Mouse (Mus musculus) ES-Bruce4 (cell line): Measurements from ENCODE around the gene Sh3rf1.

Experiments used
- CTCF ChIP-seq: IDR thresholded peaks from one replicate; pipeline ENCODE4 v1.8.1; 2011; ENCODE audit warnings: low read depth, low read length
- EP300 ChIP-seq: IDR thresholded peaks from 2 replicates; pipeline ENCODE4 v1.6.1; 2011; ENCODE audit warnings: low read depth, low read length; ENCODE audit not compliant: insufficient read depth
- POLR2A ChIP-seq: IDR thresholded peaks from one replicate; pipeline ENCODE4 v1.8.1; 2011; ENCODE audit warnings: low read length; ENCODE audit not compliant: insufficient read depth

DNA sequence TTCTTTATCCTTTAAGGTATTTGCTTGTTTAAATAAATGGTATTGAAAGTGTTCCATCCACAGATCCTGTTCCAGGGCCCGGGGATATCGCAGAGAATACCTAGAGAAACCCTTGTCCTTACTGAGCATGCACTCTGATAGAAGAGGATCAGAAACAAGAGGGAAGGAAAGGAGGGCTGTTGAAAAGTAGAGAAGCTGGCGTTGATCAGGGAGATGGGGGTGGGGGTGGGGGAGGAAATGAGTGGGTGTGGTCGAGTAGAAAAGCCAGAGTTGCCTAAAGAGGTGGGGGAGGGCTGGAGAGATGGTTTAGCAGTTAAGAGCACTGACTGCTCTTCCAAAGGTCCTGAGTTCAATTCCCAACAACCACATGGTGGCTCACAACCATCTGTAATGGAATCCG is 203.0 kb downstream of the Sh3rf1 start:
- TF ChIP-seq POLR2A (no peak), CTCF (no peak), EP300 (no peak)
